Mouse (Mus musculus) spleen, embryonic (tissue): ENCODE data around the gene Scamp1.

ENCODE experiments used
- CTCF ChIA-PET: fragments of 350-600 bp; sonication (Branson Sonifier 250); formaldehyde crosslinking; loops from one replicate; lab custom pipeline; 2022; lab: Charles Lee

Scamp1 gene

GRCm38 (mm10) chr13:94279420-94279819 is 6.2 kb downstream of the Scamp1 start:
- CTCF ChIA-PET, result no interaction called here

- CTCF ChIA-PET, result no interaction called here
Observed at GRCm38 (mm10) chr13:94271284-94271683, 14.4 kb downstream of the Scamp1 start.

- CTCF ChIA-PET, result no interaction called here
Observed at GRCm38 (mm10) chr13:94268201-94268600, 17.5 kb downstream of the Scamp1 start.

- CTCF ChIA-PET, result no interaction called here
Observed at GRCm38 (mm10) chr13:94267190-94267589, 18.5 kb downstream of the Scamp1 start.

- CTCF ChIA-PET, result no interaction called here
Observed at GRCm38 (mm10) chr13:94266530-94266929, 19.1 kb downstream of the Scamp1 start.

GRCm38 (mm10) chr13:94265291-94265690 is 20.4 kb downstream of the Scamp1 start:
- CTCF ChIA-PET, result no interaction called here

GRCm38 (mm10) chr13:94263943-94264342 is 21.7 kb downstream of the Scamp1 start:
- CTCF ChIA-PET, result no interaction called here

- CTCF ChIA-PET, result no interaction called here
Observed at GRCm38 (mm10) chr13:94262551-94262950, 23.1 kb downstream of the Scamp1 start.

GRCm38 (mm10) chr13:94261624-94262023 is 24.0 kb downstream of the Scamp1 start:
- CTCF ChIA-PET, result interaction anchor here (0.6 kb wide), 1 partner anchor 67 kb away, joined by 3 read pairs; no protein-coding TSS in a partner anchor

- CTCF ChIA-PET, result no interaction called here
Observed at GRCm38 (mm10) chr13:94260961-94261360, 24.7 kb downstream of the Scamp1 start.

GRCm38 (mm10) chr13:94259210-94259609 is 26.4 kb downstream of the Scamp1 start:
- CTCF ChIA-PET, result no interaction called here

GRCm38 (mm10) chr13:94258530-94258929 is 27.1 kb downstream of the Scamp1 start:
- CTCF ChIA-PET, result no interaction called here

- CTCF ChIA-PET, result no interaction called here
Observed at GRCm38 (mm10) chr13:94257711-94258110, 27.9 kb downstream of the Scamp1 start.

- CTCF ChIA-PET, result no interaction called here
Observed at GRCm38 (mm10) chr13:94255176-94255575, 30.5 kb downstream of the Scamp1 start.

GRCm38 (mm10) chr13:94254286-94254685 is 31.4 kb downstream of the Scamp1 start:
- CTCF ChIA-PET, result no interaction called here

- CTCF ChIA-PET, result no interaction called here
Observed at GRCm38 (mm10) chr13:94253052-94253451, 32.6 kb downstream of the Scamp1 start.

GRCm38 (mm10) chr13:94250761-94251160 is 34.9 kb downstream of the Scamp1 start:
- CTCF ChIA-PET, result no interaction called here

- CTCF ChIA-PET, result no interaction called here
Observed at GRCm38 (mm10) chr13:94250188-94250587, 35.5 kb downstream of the Scamp1 start.

GRCm38 (mm10) chr13:94242897-94243296 is 42.8 kb downstream of the Scamp1 start:
- CTCF ChIA-PET, result no interaction called here

- CTCF ChIA-PET, result no interaction called here
Observed at GRCm38 (mm10) chr13:94241892-94242524, 43.6 kb downstream of the Scamp1 start.

GRCm38 (mm10) chr13:94240873-94241272 is 44.8 kb downstream of the Scamp1 start:
- CTCF ChIA-PET, result no interaction called here

- CTCF ChIA-PET, result no interaction called here
Observed at GRCm38 (mm10) chr13:94240111-94240510, 45.5 kb downstream of the Scamp1 start.

- CTCF ChIA-PET, result no interaction called here
Observed at GRCm38 (mm10) chr13:94239488-94239887, 46.2 kb downstream of the Scamp1 start.

- CTCF ChIA-PET, result no interaction called here
Observed at GRCm38 (mm10) chr13:94231871-94232270, 53.8 kb downstream of the Scamp1 start.
